ENCODE assay signal across 21 mouse cellular contexts in genomic region chr2:124673117-124673516, GRCm38 (mm10).
A peak's percentile ranks its signal among the peaks of the same experiment; 100 is the strongest.
DNase-seq lines count a peak whose midpoint lies in the region; ATAC-seq and TF ChIP-seq lines count a peak whose summit lies in the region.
"Had no signal": no experiment of that assay in that cellular context is flagged by ENCODE, and none has a peak within 500 bp of the region (broad histone marks: within the 10 kb centered on the region; RNA-seq: fewer than 3 reads in every experiment).

No protein-coding gene starts in this region.

- no peak overlapping the region for H3K27ac ChIP-seq in heart, embryonic 12.5 days (ENCODE audit: poor library complexity, severe bottlenecking)
- no peak overlapping the region for H3K27ac ChIP-seq in heart, embryonic 16.5 days (ENCODE audit: low read length)
- no peak overlapping the region for H3K27ac ChIP-seq in heart, embryonic 10.5 days
- H3K27ac ChIP-seq in heart, postnatal 0 days (ENCODE audit: low read depth), result no peak overlapping the region

- no peak for TF ChIP-seq EP300 in heart, postnatal 0 days (IDR thresholded peaks at IDR 0.05; ENCODE audit: low read depth)

- H3K27me3 ChIP-seq in heart, embryonic 12.5 days (replicated peaks), result no peaks in the 10 kb centered on the region
- H3K27me3 ChIP-seq in heart, embryonic 16.5 days (ENCODE audit: control insufficient read depth, insufficient read depth, low read length), result no peaks in the 10 kb centered on the region
- H3K27me3 ChIP-seq in heart, embryonic 10.5 days (ENCODE audit: insufficient read depth, poor library complexity, severe bottlenecking), result no peaks in the 10 kb centered on the region
- H3K27me3 ChIP-seq in heart, postnatal 0 days (ENCODE audit: control insufficient read depth, insufficient read depth, low read length), result no peaks in the 10 kb centered on the region
- H3K27me3 ChIP-seq: CH12.LX, Patski had no signal

- no peaks in the 10 kb centered on the region for H3K9me3 ChIP-seq in heart, embryonic 12.5 days (replicated peaks)
- H3K9me3 ChIP-seq in heart, embryonic 16.5 days (replicated peaks; ENCODE audit: control insufficient read depth, low read length), result no peaks in the 10 kb centered on the region
- H3K9me3 ChIP-seq in heart, embryonic 10.5 days, result no peaks in the 10 kb centered on the region
- no peaks in the 10 kb centered on the region for H3K9me3 ChIP-seq in heart, postnatal 0 days (replicated peaks; ENCODE audit: control insufficient read depth, low read length)

- intact Hi-C loops in heart, postnatal 25 days (cut with DNase I), result no loop called here

- no peak overlapping the region for H3K4me3 ChIP-seq in heart, embryonic 12.5 days
- H3K4me3 ChIP-seq in heart, embryonic 16.5 days (ENCODE audit: low read length), result no peak overlapping the region
- no peak overlapping the region for H3K4me3 ChIP-seq in heart, embryonic 10.5 days
- H3K4me3 ChIP-seq in heart, postnatal 0 days (ENCODE audit: low read depth, low read length), result no peak overlapping the region

- H3K4me2 ChIP-seq in heart, embryonic 12.5 days, result no peak overlapping the region
- no peak overlapping the region for H3K4me2 ChIP-seq in heart, embryonic 16.5 days (ENCODE audit: low read depth, low read length)
- H3K4me2 ChIP-seq in heart, postnatal 0 days (ENCODE audit: low read depth, low read length), result no peak overlapping the region

- 0 out of 2 replicates have a peak, but pooled peaks have one; percentile 4 for TF ChIP-seq CTCF in heart, postnatal 0 days (IDR thresholded peaks at IDR 0.05; ENCODE audit: low read depth)

- peak; percentile 66 for DNase-seq in heart, adult 11 months
- DNase-seq in heart, embryonic 10.5 days (ENCODE audit: low spot score), result no peak
- DNase-seq in heart, postnatal 0 days (ENCODE audit: low spot score), result peak; percentile 29
- DNase-seq in heart, postnatal 25 days (ENCODE audit: low spot score), result no peak
- DNase-seq: adrenal gland, adult 2 months; adrenal gland, adult 8-10 months; adrenal gland, postnatal 10 days; adrenal gland, postnatal 14 days; adrenal gland, postnatal 25 days; adrenal gland, postnatal 36 days; B cell, adult 2 months; cerebellum, adult 11 months; cerebellum, adult 11-12 months; cerebellum, adult 18-20 months had no signal

- no peak for ATAC-seq in heart, embryonic 12.5 days (ENCODE audit: insufficient number of reproducible peaks, low FRiP score)
- ATAC-seq in heart, embryonic 16.5 days (replicated peaks; ENCODE audit: extremely low read depth, insufficient read depth, low FRiP score), result peak; percentile 58
- no peak; the same call in 1 of the 2 replicates for ATAC-seq in heart, postnatal 0 days (ENCODE audit: insufficient read depth, low read depth)
- ATAC-seq: activated CD4-positive, CD25-positive, alpha-beta regulatory T cell, adult 4 months; CD4-positive, CD25-positive, alpha-beta regulatory T cell, adult 4 months; Patski had no signal

- no peaks in the 10 kb centered on the region for H3K4me1 ChIP-seq in heart, embryonic 12.5 days (replicated peaks)
- H3K4me1 ChIP-seq in heart, embryonic 16.5 days (ENCODE audit: control insufficient read depth, insufficient read depth, low read length), result no peaks in the 10 kb centered on the region
- H3K4me1 ChIP-seq in heart, embryonic 10.5 days, result no peaks in the 10 kb centered on the region
- 0 out of 2 replicates have a peak, but pooled peaks cover 6% of the 10 kb centered on the region for H3K4me1 ChIP-seq in heart, postnatal 0 days (ENCODE audit: control insufficient read depth, insufficient read depth)

- no peak overlapping the region for H3K9ac ChIP-seq in heart, embryonic 12.5 days
- H3K9ac ChIP-seq in heart, embryonic 16.5 days (ENCODE audit: low read length), result no peak overlapping the region
- no peak overlapping the region for H3K9ac ChIP-seq in heart, postnatal 0 days (replicated peaks; ENCODE audit: low read depth, low read length)

- H3K36me3 ChIP-seq in heart, embryonic 12.5 days, result no peaks in the 10 kb centered on the region
- no peaks in the 10 kb centered on the region for H3K36me3 ChIP-seq in heart, embryonic 16.5 days (ENCODE audit: control insufficient read depth, insufficient read depth)
- 0 out of 2 replicates have a peak, but pooled peaks cover under 1% of the 10 kb centered on the region for H3K36me3 ChIP-seq in heart, embryonic 10.5 days
- no peaks in the 10 kb centered on the region for H3K36me3 ChIP-seq in heart, postnatal 0 days (replicated peaks; ENCODE audit: control insufficient read depth, insufficient read depth, low read length)
- H3K36me3 ChIP-seq: G1E had no signal

Comparison
In these comparisons a context has a peak if more than half of its experiments do, and no peak if none do; other contexts are left out.
1. DNase-seq: peak in heart, adult 11 months (single experiment) and heart, postnatal 0 days (single experiment); none in heart, embryonic 10.5 days (single experiment) and heart, postnatal 25 days (single experiment).